ENCODE assay signal across 8 mouse cellular contexts in genomic region chr3:107094028-107094427, GRCm38 (mm10). TPM values are rescaled to one million over a fixed set of nuclear protein-coding genes. Genes with fewer than 3 reads are reported as not detected.
DNase-seq lines count a peak whose midpoint lies in the region; ATAC-seq and TF ChIP-seq lines count a peak whose summit lies in the region.

No protein-coding gene starts in this region.

- no peak overlapping the region for H3K4me2 ChIP-seq in liver, postnatal 0 days (ENCODE audit: low read depth, low read length)
- no peak overlapping the region for H3K4me2 ChIP-seq in neural tube, embryonic 12.5 days (replicated peaks)

- H3K4me1 ChIP-seq in liver, postnatal 0 days (ENCODE audit: insufficient read depth): no peaks in the 10 kb centered on the region
- no peaks in the 10 kb centered on the region for H3K4me1 ChIP-seq in limb, embryonic 10.5 days
- H3K4me1 ChIP-seq in neural tube, embryonic 12.5 days: no peaks in the 10 kb centered on the region

- H3K27me3 ChIP-seq in liver, postnatal 0 days (ENCODE audit: insufficient read depth, low read length): no peaks in the 10 kb centered on the region
- peaks cover 19% of the 10 kb centered on the region for H3K27me3 ChIP-seq in limb, embryonic 10.5 days (ENCODE audit: low read depth, poor library complexity, severe bottlenecking)
- no peaks in the 10 kb centered on the region for H3K27me3 ChIP-seq in neural tube, embryonic 12.5 days (replicated peaks)

- no peak for TF ChIP-seq EP300 in liver, postnatal 0 days (IDR thresholded peaks at IDR 0.05; ENCODE audit: low read depth)

- H3K9me3 ChIP-seq in liver, postnatal 0 days (ENCODE audit: low read length): no peaks in the 10 kb centered on the region
- no peaks in the 10 kb centered on the region for H3K9me3 ChIP-seq in limb, embryonic 10.5 days (replicated peaks)
- no peaks in the 10 kb centered on the region for H3K9me3 ChIP-seq in neural tube, embryonic 12.5 days

- 6% methylated on average over 4 of the region's 4 CpGs for WGBS in liver, postnatal 0 days (ENCODE audit: insufficient replicate concordance)
- 4% methylated on average over 4 of the region's 4 CpGs for WGBS in limb, embryonic 10.5 days
- 5% methylated on average over 4 of the region's 4 CpGs for WGBS in neural tube, embryonic 12.5 days

- H3K27ac ChIP-seq in liver, postnatal 0 days (ENCODE audit: low read depth): no peak overlapping the region
- no peak overlapping the region for H3K27ac ChIP-seq in limb, embryonic 10.5 days
- H3K27ac ChIP-seq in neural tube, embryonic 12.5 days: no peak overlapping the region

- H3K9ac ChIP-seq in liver, postnatal 0 days (replicated peaks): no peak overlapping the region
- no peak overlapping the region for H3K9ac ChIP-seq in neural tube, embryonic 12.5 days

- H3K4me3 ChIP-seq in liver, postnatal 0 days (ENCODE audit: low read depth, low read length): no peak overlapping the region
- no peak overlapping the region for H3K4me3 ChIP-seq in limb, embryonic 10.5 days
- H3K4me3 ChIP-seq in neural tube, embryonic 12.5 days: no peak overlapping the region

- no peak for ATAC-seq in liver, postnatal 0 days
- peak; percentile 34 to 54; a peak in 1 of 4 replicates for ATAC-seq in hematopoietic stem cell, adult 5-6 weeks (replicated peaks in 1 of 2; ENCODE audit: insufficient read depth in 1 of 2, low FRiP score in 2 of 2, low TSS enrichment in 1 of 2, low read depth in 1 of 2, poor library complexity in 2 of 2, severe bottlenecking in 2 of 2)
- peak; percentile 65; the same call in 1 of the 2 replicates for ATAC-seq in neural tube, embryonic 12.5 days (ENCODE audit: low FRiP score, low read depth)

- peak; percentile 93 for TF ChIP-seq CTCF in liver, postnatal 0 days (IDR thresholded peaks at IDR 0.05; ENCODE audit: low read depth)

- peak; percentile 28 for DNase-seq in liver, postnatal 0 days
- no peak for DNase-seq in liver
- peak; percentile 50 for DNase-seq in R1 (ENCODE audit: low read depth, low spot score)
- peak; percentile 80 to 84 for DNase-seq in cerebellum, postnatal 14 days
- peak; percentile 55 for DNase-seq in limb, embryonic 10.5 days (ENCODE audit: low spot score)
- DNase-seq in ovary, postnatal 36 days (ENCODE audit: low spot score): no peak

- H3K36me3 ChIP-seq in liver, postnatal 0 days (replicated peaks; ENCODE audit: insufficient read depth, low read length): no peaks in the 10 kb centered on the region
- H3K36me3 ChIP-seq in limb, embryonic 10.5 days: no peaks in the 10 kb centered on the region
- no peaks in the 10 kb centered on the region for H3K36me3 ChIP-seq in neural tube, embryonic 12.5 days

RNA-seq across cellular contexts. Expression of gene Kcna2, which starts 6.9 kb away (rescaled TPM):
- 0.07 and 0.11 TPM in 2 replicates for polyA plus RNA-seq in liver, postnatal 0 days (2015; fragmentation: Nextera tagmentation; extraction: Ambion mirVana)
- total RNA-seq in hematopoietic stem cell, adult 5-6 weeks (2017): not detected in 2 replicates
- polyA plus RNA-seq in limb, embryonic 10.5 days (2016; fragmentation: Nextera tagmentation; extraction: Ambion mirVana): 0.03 TPM in 1 of 2 replicates, not detected in the other
- 0.37 and 0.55 TPM in 2 replicates for polyA plus RNA-seq in neural tube, embryonic 12.5 days (2016; fragmentation: Nextera tagmentation; extraction: Ambion mirVana)

RNA-seq across cellular contexts. Expression of gene Kcna3, which starts 58.1 kb away (rescaled TPM):
- polyA plus RNA-seq in liver, postnatal 0 days (2015; fragmentation: Nextera tagmentation; extraction: Ambion mirVana): 1.2 TPM in 2 replicates
- total RNA-seq in hematopoietic stem cell, adult 5-6 weeks (2017): 16.3 and 16.8 TPM in 2 replicates
- polyA plus RNA-seq in limb, embryonic 10.5 days (2016; fragmentation: Nextera tagmentation; extraction: Ambion mirVana): 2.0 and 2.1 TPM in 2 replicates
- polyA plus RNA-seq in neural tube, embryonic 12.5 days (2016; fragmentation: Nextera tagmentation; extraction: Ambion mirVana): 4.0 and 4.6 TPM in 2 replicates

Comparison
In these comparisons a context has a peak if more than half of its experiments do, and no peak if none do; other contexts are left out.
1. DNase-seq: peak in liver, postnatal 0 days (single experiment), R1 (single experiment), cerebellum, postnatal 14 days (2 of 2) and limb, embryonic 10.5 days (single experiment); none in liver (single experiment) and ovary, postnatal 36 days (single experiment).